Mouse (Mus musculus) cortical plate, adult 2 months (tissue): ENCODE results near the gene Padi2.

Source experiments
- CTCF ChIP-seq: fragments of 200-500 bp; IDR thresholded peaks from 2 replicates; pipeline ENCODE4 v1.5.1; 2011; ENCODE audit warnings: mild to moderate bottlenecking, control low read depth, low read length; ENCODE audit not compliant: insufficient read depth; ENCODE audit errors: extremely low read depth
- POLR2A ChIP-seq: fragments of 200-500 bp; IDR thresholded peaks from 2 replicates; pipeline ENCODE4 v1.6.1; 2011; ENCODE audit warnings: mild to moderate bottlenecking, low read length, control low read depth; ENCODE audit not compliant: insufficient read depth; ENCODE audit errors: extremely low read depth

DNA sequence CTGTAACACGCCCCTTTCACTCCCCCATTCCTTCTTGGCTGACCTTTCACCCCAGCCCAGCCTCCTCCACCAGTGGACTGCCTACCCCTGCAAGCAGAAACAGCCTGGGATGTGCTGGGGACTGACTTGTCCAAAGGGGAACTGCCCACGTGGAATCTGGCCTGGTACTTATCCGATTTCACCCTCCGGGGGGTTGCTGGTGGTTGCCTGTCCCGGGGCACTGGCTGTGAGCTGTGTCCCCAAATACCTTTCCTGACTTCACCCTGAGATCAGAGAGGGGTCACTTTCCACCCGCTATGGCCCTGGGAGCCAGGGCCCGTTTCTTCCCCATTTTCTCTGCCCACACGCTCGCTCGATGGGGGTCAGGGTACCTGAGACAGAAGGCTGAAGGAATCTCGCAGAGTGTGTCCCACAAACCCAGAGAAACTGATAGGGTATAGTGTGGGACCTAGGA, 710 bp downstream of the Padi2 start:
- TF ChIP-seq POLR2A, result no peak
- TF ChIP-seq CTCF, result no peak
